Mouse (Mus musculus) effector memory CD4-positive, alpha-beta T cell, adult 5 months (primary cell): ENCODE data around the gene Adar. TPM values are rescaled to one million over a fixed set of nuclear protein-coding genes. Genes with fewer than 3 reads are reported as not detected.

Experiments used
- polyA plus RNA-seq: library from polyadenylated mRNA; unstranded; fragments of 100-300 nt; shearing (Covaris generic); gene quantifications from one replicate; pipeline ENCODE4 v1.2.1, GENCODE M21; 2017

The Adar gene
- polyA plus RNA-seq: 61.1 TPM

GRCm38 (mm10) chr3:89714359-89715206 lies at the start of gene Adar:
Adar (plus strand) TSS chr3:89715022.

DNA sequence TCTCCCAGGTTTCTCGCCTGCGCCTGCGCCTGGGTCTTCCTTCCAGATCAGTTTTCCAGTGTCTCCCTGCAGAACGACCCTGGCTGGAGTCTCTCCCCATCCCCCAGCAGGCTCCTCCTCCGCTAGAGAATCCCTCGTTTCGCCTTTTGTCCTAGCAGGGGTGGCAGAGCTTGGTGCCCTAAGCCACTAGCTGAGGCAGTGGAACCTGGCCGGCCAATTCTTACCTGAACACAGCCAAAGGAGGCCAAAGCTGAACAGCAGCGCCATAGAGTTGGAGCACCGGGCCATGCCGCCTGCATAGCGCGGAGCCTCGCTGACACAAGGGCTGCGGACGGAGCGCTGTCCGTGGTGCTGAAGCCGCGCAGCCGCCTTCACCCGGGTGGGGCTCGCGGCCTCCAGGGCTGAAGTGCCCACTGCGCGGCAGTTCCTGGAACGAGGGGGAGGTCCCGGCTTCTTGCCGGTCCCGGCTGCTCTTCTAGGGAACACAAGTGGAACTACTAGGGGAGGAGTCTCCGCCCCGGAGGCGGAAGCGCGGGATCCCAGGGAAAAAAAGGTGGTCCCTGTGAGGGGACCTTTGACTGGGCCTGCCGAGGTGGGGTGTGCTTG lies 49.4 kb downstream of the Adar start, which contains the start of gene Chrnb2:
Gene Chrnb2, minus strand, starts transcription at position 514 of the 606 bp plus-strand sequence.

GRCm38 (mm10) chr3:89772968-89773709 lies 58.3 kb downstream of the Adar start, which contains the start of gene Ube2q1:
Ube2q1 (plus strand) TSS chr3:89773616.

Other genes starting within 250 kb of the Adar start
- gene Kcnn3, start 194.9 kb upstream of the Adar start, polyA plus RNA-seq: not detected
- gene Chrnb2, start 49.6 kb downstream of the Adar start, polyA plus RNA-seq: 1.7 TPM
- gene Ube2q1, start 58.6 kb downstream of the Adar start, polyA plus RNA-seq: 53.1 TPM
- 0.30 TPM for gene She, start 116.3 kb downstream of the Adar start, polyA plus RNA-seq
- gene Il6ra, start 198.2 kb downstream of the Adar start, polyA plus RNA-seq: 39.2 TPM
- 73.1 TPM for gene Atp8b2, start 248.5 kb downstream of the Adar start, polyA plus RNA-seq